Mouse (Mus musculus) stomach, postnatal 0 days (tissue): ENCODE measurements around the gene Aldh16a1. TPM values are rescaled to one million over a fixed set of nuclear protein-coding genes. Genes with fewer than 3 reads are reported as not detected.
"Not testable (repeated sequence)": the region's sequence is repeated elsewhere in the genome, so short reads cannot be mapped to it uniquely, and the experiment has no call there.

Source experiments
- ATAC-seq: fragments of 200-750 bp; cut with Nextera tagmentation; 2 replicates; pipeline ENCODE4 v1.8.0; 2017; ENCODE audit not compliant: low FRiP score, low TSS enrichment
- DNase-seq: peaks from one replicate; pipeline ENCODE4 v3.0.0-alpha.2; 2016; ENCODE audit warnings: low spot score
- H3K27ac ChIP-seq: fragments of 300-500 bp; sonication (generic); replicated peaks from 2 replicates; pipeline ENCODE4 v1.5.1; 2014; ENCODE audit warnings: mild to moderate bottlenecking, control low read depth
- H3K27me3 ChIP-seq: fragments of 300-500 bp; sonication (generic); 2 replicates; pipeline ENCODE4 v1.6.1; 2014; ENCODE audit warnings: low read length; ENCODE audit not compliant: control insufficient read depth, insufficient read depth
- H3K36me3 ChIP-seq: fragments of 300-500 bp; sonication (generic); 2 replicates; pipeline ENCODE4 v1.6.1; 2014; ENCODE audit warnings: low read length, mixed read lengths; ENCODE audit not compliant: control insufficient read depth, insufficient read depth
- H3K4me1 ChIP-seq: fragments of 300-500 bp; sonication (generic); replicated peaks from 2 replicates; pipeline ENCODE4 v1.6.1; 2014; ENCODE audit warnings: antibody characterized with exemption; ENCODE audit not compliant: control insufficient read depth, insufficient read depth
- H3K4me2 ChIP-seq: fragments of 300-500 bp; sonication (generic); replicated peaks from 2 replicates; pipeline ENCODE4 v1.6.1; 2014; ENCODE audit warnings: low read depth, mild to moderate bottlenecking, control low read depth, moderate library complexity
- H3K4me3 ChIP-seq: fragments of 300-500 bp; sonication (generic); 2 replicates; pipeline ENCODE4 v1.5.1; 2014; ENCODE audit warnings: low read depth, low read length, control low read depth
- H3K9ac ChIP-seq: fragments of 300-500 bp; sonication (generic); 2 replicates; pipeline ENCODE4 v1.6.1; 2014; ENCODE audit warnings: mild to moderate bottlenecking, low read length, control low read depth, mixed read lengths
- H3K9me3 ChIP-seq: fragments of 300-500 bp; sonication (generic); 2 replicates; pipeline ENCODE4 v1.6.1; 2016; ENCODE audit warnings: low read length; ENCODE audit not compliant: control insufficient read depth
- CTCF ChIP-seq: IDR thresholded peaks from 2 replicates; pipeline ENCODE4 v1.5.1; 2016; ENCODE audit warnings: antibody characterized with exemption, low read depth, mild to moderate bottlenecking, moderate library complexity
- EP300 ChIP-seq: optimal IDR thresholded peaks from 2 replicates; pipeline ENCODE3; 2016; ENCODE audit warnings: antibody characterized with exemption
- WGBS: fragments of 180-500 bp; shearing (Covaris S2); extraction: QIAGEN DNeasy Blood & Tissue Kit; methylation state at CpG from one replicate; pipeline ENCODE4 v1.1.7; 2014; 5-methylcytosine and 5-hydroxymethylcytosine counted together
- polyA plus RNA-seq: library from polyadenylated mRNA; unstranded; fragments of >200 nt; fragmentation: Nextera tagmentation; extraction: Ambion mirVana; gene quantifications from 2 replicates; pipeline ENCODE4 v1.2.1, GENCODE M21; 2015

Aldh16a1 gene
- polyA plus RNA-seq, 1 experiment from 2014 or later: 24.6 TPM

- ATAC-seq (no peak), DNase-seq (no peak)
- no peak overlapping the region for H3K9ac ChIP-seq
- H3K36me3 ChIP-seq: peaks cover 18% of the 10 kb centered on the region; the same call in 1 of the 2 replicates
- no peaks in the 10 kb centered on the region for H3K9me3 ChIP-seq
- WGBS: 73% methylated on average over 6 of the region's 6 CpGs
- no peak for TF ChIP-seq CTCF
- TF ChIP-seq EP300: no peak
- H3K4me2 ChIP-seq: no peak overlapping the region
- H3K4me1 ChIP-seq: 0 out of 2 replicates have a peak, but pooled peaks cover 3% of the 10 kb centered on the region
- no peaks in the 10 kb centered on the region for H3K27me3 ChIP-seq
- no peak overlapping the region for H3K4me3 ChIP-seq
- H3K27ac ChIP-seq: no peak overlapping the region
Measured at GRCm38 (mm10) chr7:45118336-45118735, 36.0 kb downstream of the Aldh16a1 start.

- no peak for DNase-seq
- Histone ChIP-seq H3K27ac (no peak overlapping the region; the same call in 1 of the 2 replicates), H3K27me3 (no peaks in the 10 kb centered on the region), H3K36me3 (peaks cover 18% of the 10 kb centered on the region; the same call in 1 of the 2 replicates), H3K4me2 (no peak overlapping the region), H3K4me1 (no peaks in the 10 kb centered on the region), H3K9ac (peak overlapping the region; percentile 35; the same call in 1 of the 2 replicates), H3K4me3 (no peak overlapping the region), H3K9me3 (no peaks in the 10 kb centered on the region)
- 74% methylated on average over 8 of the region's 8 CpGs for WGBS
- ATAC-seq: no peak
- TF ChIP-seq EP300 (no peak), CTCF (no peak)
Measured at GRCm38 (mm10) chr7:45117566-45117965, 36.8 kb downstream of the Aldh16a1 start.

DNA sequence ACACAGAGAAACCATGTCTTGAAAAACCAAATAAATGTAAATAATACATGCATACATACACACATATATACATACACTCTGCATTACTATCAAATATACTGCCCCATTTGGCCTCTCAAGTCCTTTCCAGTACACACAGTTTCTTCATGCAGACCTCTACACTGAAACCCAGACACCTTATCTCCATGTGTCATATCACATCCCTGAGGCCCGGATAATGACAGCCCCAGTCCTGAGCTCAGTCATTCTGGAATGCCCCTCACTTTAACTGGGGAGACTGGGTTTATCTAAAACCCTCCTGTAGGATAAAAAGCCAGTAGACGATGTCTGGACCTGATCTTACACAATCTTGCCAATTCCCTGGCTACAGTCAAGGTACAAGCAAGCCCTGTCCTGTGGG lies 40.9 kb downstream of the Aldh16a1 start:
- H3K27ac ChIP-seq: no peak overlapping the region
- no peaks in the 10 kb centered on the region for H3K27me3 ChIP-seq
- TF ChIP-seq CTCF: no peak
- no peak for TF ChIP-seq EP300
- no peaks in the 10 kb centered on the region for H3K4me1 ChIP-seq
- DNase-seq: no peak
- H3K36me3 ChIP-seq: no peaks in the 10 kb centered on the region
- no peak for ATAC-seq
- H3K4me3 ChIP-seq: no peak overlapping the region
- H3K9me3 ChIP-seq: no peaks in the 10 kb centered on the region
- 61% methylated on average over 2 of the region's 2 CpGs for WGBS
- H3K9ac ChIP-seq: no peak overlapping the region
- H3K4me2 ChIP-seq: no peak overlapping the region

- Histone ChIP-seq H3K27ac (no peak overlapping the region), H3K9me3 (no peaks in the 10 kb centered on the region), H3K4me1 (no peaks in the 10 kb centered on the region), H3K36me3 (no peaks in the 10 kb centered on the region), H3K4me2 (no peak overlapping the region), H3K9ac (no peak overlapping the region), H3K27me3 (no peaks in the 10 kb centered on the region), H3K4me3 (no peak overlapping the region)
- no peak for ATAC-seq
- no peak for DNase-seq
- WGBS: 51% methylated on average over 3 of the region's 3 CpGs
- TF ChIP-seq CTCF (no peak), EP300 (no peak)
Measured at GRCm38 (mm10) chr7:45112529-45112928, 41.9 kb downstream of the Aldh16a1 start.

DNA sequence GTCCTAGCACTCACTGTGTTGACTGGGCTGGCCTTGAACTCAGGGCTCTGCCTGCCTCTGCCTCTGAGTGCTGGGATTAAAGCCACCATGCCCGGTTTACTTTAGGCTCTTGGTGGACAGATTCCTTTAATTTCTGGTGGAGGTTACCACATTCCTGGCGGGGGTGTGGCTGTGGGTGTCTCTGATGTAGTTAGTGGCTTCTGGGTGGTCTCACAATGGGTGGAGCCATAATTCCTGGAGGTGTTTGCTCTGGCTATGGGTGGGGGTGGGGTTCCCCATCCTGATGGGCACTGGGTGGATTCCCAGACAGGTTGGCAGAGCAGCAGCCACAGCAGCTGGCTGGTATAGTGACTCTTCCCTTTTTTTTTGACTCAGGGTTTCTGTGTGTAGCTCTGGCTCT lies 42.4 kb downstream of the Aldh16a1 start:
- 48% methylated on average over 2 of the region's 2 CpGs for WGBS
- H3K4me1 ChIP-seq: no peaks in the 10 kb centered on the region
- ATAC-seq (no peak), DNase-seq (no peak)
- H3K9ac ChIP-seq: no peak overlapping the region
- H3K27me3 ChIP-seq: no peaks in the 10 kb centered on the region
- TF ChIP-seq CTCF (no peak), EP300 (no peak)
- H3K36me3 ChIP-seq: no peaks in the 10 kb centered on the region
- no peak overlapping the region for H3K27ac ChIP-seq
- H3K4me2 ChIP-seq: no peak overlapping the region
- no peaks in the 10 kb centered on the region for H3K9me3 ChIP-seq
- no peak overlapping the region for H3K4me3 ChIP-seq

- H3K27me3 ChIP-seq, H3K4me2 ChIP-seq, DNase-seq, H3K4me1 ChIP-seq, H3K4me3 ChIP-seq, ATAC-seq, H3K9ac ChIP-seq, H3K36me3 ChIP-seq, H3K9me3 ChIP-seq, H3K27ac ChIP-seq: not testable (repeated sequence)
- 88% methylated on average over 4 of the region's 4 CpGs for WGBS
Measured at GRCm38 (mm10) chr7:45110089-45110488, 44.3 kb downstream of the Aldh16a1 start.
